Mouse (Mus musculus) myocyte (in vitro differentiated cells): ENCODE data around the gene Sobp. TPM values are rescaled to one million over a fixed set of nuclear protein-coding genes. Genes with fewer than 3 reads are reported as not detected.

Experiments
- H3K27me3 ChIP-seq: one replicate; pipeline ENCODE4 v1.6.1; 2011; ENCODE audit not compliant: control insufficient read depth, insufficient read depth, insufficient read length
- H3K36me3 ChIP-seq: one replicate; pipeline ENCODE4 v1.6.1; 2011; ENCODE audit not compliant: control insufficient read depth, insufficient read depth
- H3K4me2 ChIP-seq: one replicate; pipeline ENCODE4 v1.6.1; 2011; ENCODE audit warnings: low read depth, control low read depth
- H3K4me3 ChIP-seq: one replicate; pipeline ENCODE4 v1.5.1; 2011; ENCODE audit warnings: mild to moderate bottlenecking, control low read depth, moderate library complexity
- H3K79me2 ChIP-seq: one replicate; pipeline ENCODE4 v1.6.1; 2011; ENCODE audit not compliant: control insufficient read depth, insufficient read depth
- H3ac ChIP-seq: one replicate; pipeline ENCODE4 v1.6.1; 2011; ENCODE audit not compliant: control insufficient read depth, insufficient read length
- CEBPB ChIP-seq: IDR thresholded peaks from 2 replicates; pipeline ENCODE4 v1.6.1; 2011; ENCODE audit warnings: mild to moderate bottlenecking, moderate library complexity; ENCODE audit not compliant: poor library complexity, insufficient read depth, severe bottlenecking
- E2F4 ChIP-seq: IDR thresholded peaks from one replicate; pipeline ENCODE4 v1.6.1; 2011; ENCODE audit warnings: mild to moderate bottlenecking, control low read depth, moderate library complexity; ENCODE audit not compliant: insufficient read depth
- MAX ChIP-seq: IDR thresholded peaks from one replicate; pipeline ENCODE4 v1.6.1; 2011; ENCODE audit warnings: low read depth, mild to moderate bottlenecking, control low read depth
- MYOD1 ChIP-seq, 3 experiments: IDR thresholded peaks; one replicate each; pipeline ENCODE4 v1.6.1; 2011; ENCODE audit warnings: control low read depth in 2 of 3, low read depth in 2 of 3, mild to moderate bottlenecking in 2 of 3, moderate library complexity in 1 of 3; ENCODE audit not compliant: insufficient read length in 2 of 3, control insufficient read depth in 1 of 3
- MYOG ChIP-seq, 3 experiments: IDR thresholded peaks; one replicate each; pipeline ENCODE4 v1.6.1; 2011; ENCODE audit warnings: control low read depth in 2 of 3, low read depth in 2 of 3, mild to moderate bottlenecking in 2 of 3; ENCODE audit not compliant: insufficient read length in 2 of 3, control insufficient read depth in 1 of 3, insufficient read depth in 1 of 3
- POLR2A ChIP-seq: IDR thresholded peaks from one replicate; pipeline ENCODE4 v1.6.1; 2011; ENCODE audit warnings: low read depth, mild to moderate bottlenecking, control low read depth, moderate library complexity; ENCODE audit not compliant: insufficient read length
- POLR2AphosphoS2 ChIP-seq: IDR thresholded peaks from one replicate; pipeline ENCODE4 v1.6.1; 2011; ENCODE audit warnings: low read depth, control low read depth; ENCODE audit not compliant: insufficient read length
- REST ChIP-seq: IDR thresholded peaks from one replicate; pipeline ENCODE4 v1.6.1; 2011; ENCODE audit warnings: mild to moderate bottlenecking, control low read depth, moderate library complexity; ENCODE audit not compliant: insufficient read depth, insufficient read length
- SRF ChIP-seq: IDR thresholded peaks from one replicate; pipeline ENCODE4 v1.6.1; 2011; ENCODE audit warnings: low read depth; ENCODE audit not compliant: control insufficient read depth, insufficient read length
- TCF12 ChIP-seq: IDR thresholded peaks from one replicate; pipeline ENCODE4 v1.6.1; 2011; ENCODE audit warnings: mild to moderate bottlenecking, control low read depth; ENCODE audit not compliant: poor library complexity, insufficient read depth, severe bottlenecking
- TCF3 ChIP-seq: IDR thresholded peaks from one replicate; pipeline ENCODE4 v1.6.1; 2011; ENCODE audit warnings: low read depth, control low read depth; ENCODE audit not compliant: insufficient read length
- USF1 ChIP-seq: IDR thresholded peaks from one replicate; pipeline ENCODE4 v1.6.1; 2011; ENCODE audit warnings: low read depth, mild to moderate bottlenecking, control low read depth, moderate library complexity
- polyA plus RNA-seq: library from polyadenylated mRNA; unstranded; fragments of >200 nt; fragmentation: generic; extraction: Trizol; gene quantifications from one replicate; pipeline ENCODE4 v1.2.1, GENCODE M21; 2012; ENCODE audit warnings: missing spikeins

The Sobp gene
- polyA plus RNA-seq, 1 experiment, result 3.2 TPM

- no peaks in the 10 kb centered on the region for H3K36me3 ChIP-seq
- H3K27me3 ChIP-seq, result peaks cover 12% of the 10 kb centered on the region
- H3K4me2 ChIP-seq, result no peak overlapping the region
- no peak overlapping the region for H3K4me3 ChIP-seq
- TF ChIP-seq TCF3, result no peak
- TF ChIP-seq POLR2A, result no peak
- no peak for TF ChIP-seq POLR2AphosphoS2
- TF ChIP-seq SRF, result no peak
- no peak for TF ChIP-seq MYOG (IDR thresholded peaks at IDR 0.05; ENCODE audit: control insufficient read depth in 1 of 3, insufficient read depth in 1 of 3, insufficient read length in 2 of 3, low read depth in 2 of 3)
- no peak for TF ChIP-seq REST
- TF ChIP-seq CEBPB, result no peak
- TF ChIP-seq E2F4, result no peak
- TF ChIP-seq MAX, result no peak
- no peak for TF ChIP-seq MYOD1 (IDR thresholded peaks at IDR 0.05; ENCODE audit: control insufficient read depth in 1 of 3, insufficient read length in 2 of 3, low read depth in 2 of 3)
- TF ChIP-seq USF1, result no peak
- TF ChIP-seq TCF12, result no peak
- no peak overlapping the region for H3ac ChIP-seq
- H3K79me2 ChIP-seq, result no peaks in the 10 kb centered on the region
Observed at GRCm38 (mm10) chr10:42978346-42978745, 196.0 kb downstream of the Sobp start.

GRCm38 (mm10) chr10:42976577-42976976, 197.8 kb downstream of the Sobp start:
- TF ChIP-seq SRF, result no peak
- no peak overlapping the region for H3K4me2 ChIP-seq
- H3ac ChIP-seq, result no peak overlapping the region
- H3K27me3 ChIP-seq, result peaks cover 12% of the 10 kb centered on the region
- H3K4me3 ChIP-seq, result no peak overlapping the region
- no peaks in the 10 kb centered on the region for H3K79me2 ChIP-seq
- no peaks in the 10 kb centered on the region for H3K36me3 ChIP-seq

- Histone ChIP-seq H3K36me3 (no peaks in the 10 kb centered on the region), H3K27me3 (peaks cover 7% of the 10 kb centered on the region), H3K79me2 (no peaks in the 10 kb centered on the region), H3K4me2 (no peak overlapping the region), H3K4me3 (no peak overlapping the region), H3ac (no peak overlapping the region)
- TF ChIP-seq REST (no peak), E2F4 (no peak), TCF3 (no peak), CEBPB (no peak), POLR2AphosphoS2 (no peak), MYOD1 (IDR thresholded peaks at IDR 0.05; ENCODE audit: control insufficient read depth in 1 of 3, insufficient read length in 2 of 3, low read depth in 2 of 3) (no peak), USF1 (no peak), POLR2A (no peak), TCF12 (no peak), MAX (no peak)
Observed at GRCm38 (mm10) chr10:42973537-42973936, 200.8 kb downstream of the Sobp start.

DNA sequence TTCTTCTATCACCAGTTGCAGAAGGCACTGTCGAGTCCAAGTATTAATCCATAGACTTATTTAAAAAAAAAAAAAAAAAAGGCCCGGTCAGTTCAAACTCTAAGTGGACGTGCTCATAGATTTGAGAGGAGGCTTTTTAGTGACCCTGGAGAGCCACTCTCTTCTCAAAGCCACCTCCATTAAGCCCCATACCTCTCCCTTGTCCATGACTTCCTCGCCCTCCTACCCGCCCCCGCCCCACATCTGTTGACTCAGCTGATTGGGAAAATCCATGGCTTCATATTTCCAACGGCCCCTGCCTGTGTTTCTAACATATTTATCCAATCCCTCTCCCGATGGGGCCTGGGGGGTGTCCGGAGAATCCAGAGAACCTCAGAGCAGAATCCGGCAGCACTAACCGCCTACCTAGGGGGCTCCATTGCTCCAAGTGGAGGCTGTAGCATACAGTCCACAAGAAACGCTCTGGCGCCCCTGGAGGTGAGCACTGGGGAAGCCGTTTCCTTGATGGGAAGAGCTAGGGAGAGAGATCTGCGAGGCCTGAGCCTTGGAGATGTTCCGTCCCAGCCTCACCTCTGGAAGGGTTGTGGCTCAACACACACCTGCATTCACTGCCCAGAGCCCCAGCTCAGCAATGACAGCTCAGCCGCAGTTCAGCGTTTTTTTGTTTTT, 201.7 kb downstream of the Sobp start:
- Histone ChIP-seq H3K36me3 (no peaks in the 10 kb centered on the region), H3K27me3 (peaks cover 6% of the 10 kb centered on the region), H3K4me3 (no peak overlapping the region), H3ac (no peak overlapping the region), H3K4me2 (no peak overlapping the region), H3K79me2 (no peaks in the 10 kb centered on the region)
- no peak for TF ChIP-seq MYOD1 (IDR thresholded peaks at IDR 0.05; ENCODE audit: control insufficient read depth in 1 of 3, insufficient read length in 2 of 3, low read depth in 2 of 3)

DNA sequence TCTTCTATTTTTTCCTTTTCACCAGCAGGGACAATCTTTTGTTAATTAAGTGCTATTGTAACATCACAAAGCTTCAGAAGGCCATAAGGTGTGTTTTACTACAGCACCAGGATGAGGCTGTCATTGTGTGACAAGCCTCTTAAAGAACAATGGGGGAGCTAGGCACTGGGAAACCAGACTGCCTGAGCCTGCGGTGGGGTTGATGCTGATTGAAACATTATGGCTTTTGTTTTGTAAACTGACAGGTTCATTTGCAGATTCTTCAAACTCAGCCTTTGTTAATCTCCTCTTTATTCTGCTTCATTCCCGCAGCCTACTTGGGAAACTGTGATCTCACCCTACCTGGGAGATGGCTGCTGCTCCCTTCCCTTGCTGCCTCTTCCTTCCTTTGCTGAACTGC, 206.0 kb downstream of the Sobp start:
- no peak overlapping the region for H3ac ChIP-seq
- TF ChIP-seq E2F4, result no peak
- no peak for TF ChIP-seq TCF3
- TF ChIP-seq REST, result no peak
- no peak for TF ChIP-seq SRF
- no peak for TF ChIP-seq MYOD1 (IDR thresholded peaks at IDR 0.05; ENCODE audit: control insufficient read depth in 1 of 3, insufficient read length in 2 of 3, low read depth in 2 of 3)
- no peak for TF ChIP-seq MYOG (IDR thresholded peaks at IDR 0.05; ENCODE audit: control insufficient read depth in 1 of 3, insufficient read depth in 1 of 3, insufficient read length in 2 of 3, low read depth in 2 of 3)
- no peak for TF ChIP-seq POLR2AphosphoS2
- TF ChIP-seq MAX, result no peak
- TF ChIP-seq CEBPB, result no peak
- no peak for TF ChIP-seq POLR2A
- no peak for TF ChIP-seq USF1
- TF ChIP-seq TCF12, result no peak
- H3K36me3 ChIP-seq, result no peaks in the 10 kb centered on the region
- no peak overlapping the region for H3K4me2 ChIP-seq
- H3K4me3 ChIP-seq, result no peak overlapping the region
- H3K79me2 ChIP-seq, result no peaks in the 10 kb centered on the region
- no peaks in the 10 kb centered on the region for H3K27me3 ChIP-seq
